Mouse (Mus musculus): ENCODE results near the gene Trf. TPM values are rescaled to one million over a fixed set of nuclear protein-coding genes. Genes with fewer than 3 reads are reported as not detected.

Gene Trf
- polyA plus RNA-seq, 1 experiment, result not detected

DNA sequence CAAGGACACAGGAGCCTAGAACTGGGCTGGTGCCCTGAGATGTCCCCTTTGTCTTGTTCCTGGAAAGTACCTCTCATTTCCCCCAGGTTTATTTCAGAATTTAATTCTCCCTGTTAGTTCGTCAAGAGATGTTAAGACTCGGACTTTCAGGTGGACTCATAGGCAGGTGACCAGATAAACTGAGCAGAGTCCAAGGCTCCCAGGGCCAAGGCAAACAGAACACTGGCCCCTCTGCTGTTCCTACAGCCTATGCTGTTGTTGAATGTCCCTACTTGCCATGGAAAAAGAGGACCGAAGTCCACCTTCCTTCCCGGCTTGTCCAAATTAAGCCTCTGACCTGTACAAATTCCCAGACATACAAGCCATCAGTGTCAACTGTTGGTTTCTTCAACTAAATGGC, 13.4 kb upstream of the Trf start:
- Histone ChIP-seq H3K27ac (ENCODE audit: insufficient read depth, low read depth, low read length) (no peak overlapping the region), H3K4me3 (ENCODE audit: insufficient read depth, low read depth, low read length) (no peak overlapping the region), H3K4me1 (ENCODE audit: control insufficient read depth, insufficient read depth, low read length) (no peaks in the 10 kb centered on the region)
- 95% methylated on average over 4 of the region's 4 CpGs for WGBS
- no peak for TF ChIP-seq CTCF (IDR thresholded peaks at IDR 0.05; ENCODE audit: insufficient read depth, low read depth, low read length)
- no peak for TF ChIP-seq POLR2A (IDR thresholded peaks at IDR 0.05; ENCODE audit: insufficient read depth, low read depth, low read length)

DNA sequence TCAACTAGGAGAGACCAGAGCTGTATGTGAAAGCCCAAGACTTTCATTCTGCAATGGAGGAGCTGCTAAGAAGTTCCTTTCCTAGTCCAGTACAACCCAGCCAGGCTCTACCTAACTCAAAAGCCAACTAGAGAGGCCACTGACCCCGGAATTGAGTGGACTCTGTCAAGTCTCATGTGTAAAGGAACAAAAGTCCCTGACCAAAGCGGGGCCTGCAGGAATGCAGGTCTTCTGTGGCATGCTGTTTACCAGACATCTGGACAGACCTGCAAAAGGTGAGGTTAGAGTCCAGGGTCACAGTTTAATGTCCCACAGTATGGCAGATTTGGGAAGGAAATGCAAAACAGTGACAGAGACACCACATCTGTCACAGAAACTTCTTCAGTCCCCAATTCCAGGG, 11.0 kb upstream of the Trf start:
- Histone ChIP-seq H3K27ac (ENCODE audit: insufficient read depth, low read depth, low read length) (no peak overlapping the region), H3K4me3 (ENCODE audit: insufficient read depth, low read depth, low read length) (no peak overlapping the region), H3K4me1 (ENCODE audit: control insufficient read depth, insufficient read depth, low read length) (no peaks in the 10 kb centered on the region)
- no peak for TF ChIP-seq CTCF (IDR thresholded peaks at IDR 0.05; ENCODE audit: insufficient read depth, low read depth, low read length)
- no peak for TF ChIP-seq POLR2A (IDR thresholded peaks at IDR 0.05; ENCODE audit: insufficient read depth, low read depth, low read length)
- 86% methylated on average over 2 of the region's 2 CpGs for WGBS

DNA sequence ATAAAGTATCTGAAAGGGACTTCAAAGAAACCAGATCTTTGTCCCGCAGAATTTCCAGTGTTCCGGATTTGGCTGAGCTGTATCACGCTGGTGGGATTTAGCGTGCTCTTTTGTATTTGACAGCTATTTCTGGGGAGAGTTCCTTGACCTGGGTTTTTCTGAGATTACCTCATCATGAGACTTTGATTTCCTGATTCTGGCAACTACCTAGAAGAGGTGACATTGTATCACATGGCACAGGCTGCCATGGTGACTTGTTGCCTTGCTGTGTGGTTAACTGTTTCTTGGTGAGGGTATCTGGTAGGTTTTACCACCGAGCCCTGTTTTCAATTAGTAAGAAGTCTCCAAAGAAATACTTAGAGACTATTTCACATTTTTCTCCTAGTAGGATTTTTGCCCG, 9.2 kb upstream of the Trf start:
- TF ChIP-seq CTCF (IDR thresholded peaks at IDR 0.05; ENCODE audit: insufficient read depth, low read depth, low read length) (no peak), POLR2A (IDR thresholded peaks at IDR 0.05; ENCODE audit: insufficient read depth, low read depth, low read length) (no peak)
- no peaks in the 10 kb centered on the region for H3K4me1 ChIP-seq (ENCODE audit: control insufficient read depth, insufficient read depth, low read length)
- no peak overlapping the region for H3K27ac ChIP-seq (ENCODE audit: insufficient read depth, low read depth, low read length)
- 91% methylated on average over 6 of the region's 6 CpGs for WGBS
- no peak overlapping the region for H3K4me3 ChIP-seq (ENCODE audit: insufficient read depth, low read depth, low read length)

DNA sequence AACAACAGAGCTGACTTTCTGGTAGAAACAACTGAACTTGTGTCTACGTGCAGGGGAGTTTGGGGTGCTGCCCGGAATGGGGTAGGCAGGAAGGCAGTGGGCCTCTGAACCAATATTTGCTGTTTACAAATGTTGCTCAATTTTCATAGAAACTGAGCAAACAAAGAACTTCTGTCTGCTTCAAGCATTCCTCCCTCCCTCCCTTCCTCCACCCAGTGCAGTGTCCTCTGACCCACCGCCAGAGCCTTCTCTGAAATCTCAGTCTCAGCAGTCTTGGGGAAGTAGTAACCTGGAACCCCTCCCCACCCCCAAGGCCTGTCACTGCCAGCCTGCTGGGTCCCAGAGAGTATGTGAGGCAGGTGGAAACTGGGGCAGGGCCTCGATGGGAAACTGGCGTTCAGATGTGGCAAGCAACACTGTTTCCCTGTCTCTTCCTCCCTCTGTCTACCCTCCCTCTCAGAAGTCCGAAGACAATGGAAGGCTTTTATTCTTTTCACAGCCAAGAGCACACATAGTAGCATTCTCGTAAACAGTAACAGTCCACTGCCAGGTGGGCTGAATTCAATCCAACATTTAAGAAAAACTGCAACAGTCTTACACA, 4.4 kb upstream of the Trf start:
- TF ChIP-seq CTCF (IDR thresholded peaks at IDR 0.05; ENCODE audit: insufficient read depth, low read depth, low read length), result no peak
- Histone ChIP-seq H3K27ac (ENCODE audit: insufficient read depth, low read depth, low read length) (no peak overlapping the region), H3K4me3 (ENCODE audit: insufficient read depth, low read depth, low read length) (no peak overlapping the region), H3K4me1 (ENCODE audit: control insufficient read depth, insufficient read depth, low read length) (peaks cover 8% of the 10 kb centered on the region)
- WGBS, result 65% methylated on average over 7 of the region's 7 CpGs

DNA sequence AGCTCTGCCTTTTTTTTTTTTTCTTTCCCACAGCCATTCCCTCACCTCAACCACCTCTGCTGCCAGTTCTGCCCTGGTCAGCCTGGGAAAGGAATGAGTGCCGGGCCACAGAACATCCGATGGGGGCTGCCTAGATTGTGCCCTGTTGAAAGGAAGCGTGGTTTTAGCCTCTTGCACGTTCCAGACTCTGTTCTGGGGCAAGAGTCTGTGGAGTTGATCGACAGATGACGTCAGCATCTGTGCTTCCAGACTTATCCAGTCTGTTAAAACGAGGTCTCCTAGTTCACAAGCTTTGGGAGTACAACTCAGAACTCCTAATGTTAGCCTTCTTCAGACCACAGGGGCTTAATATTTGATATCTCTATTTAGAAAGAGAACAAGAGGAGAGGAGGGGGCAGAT, 3.8 kb upstream of the Trf start:
- no peak overlapping the region for H3K4me3 ChIP-seq (ENCODE audit: insufficient read depth, low read depth, low read length)
- TF ChIP-seq CTCF (IDR thresholded peaks at IDR 0.05; ENCODE audit: insufficient read depth, low read depth, low read length) (no peak), POLR2A (IDR thresholded peaks at IDR 0.05; ENCODE audit: insufficient read depth, low read depth, low read length) (no peak)
- H3K4me1 ChIP-seq (ENCODE audit: control insufficient read depth, insufficient read depth, low read length), result peaks cover 8% of the 10 kb centered on the region
- 75% methylated on average over 7 of the region's 7 CpGs for WGBS
- H3K27ac ChIP-seq (ENCODE audit: insufficient read depth, low read depth, low read length), result no peak overlapping the region

DNA sequence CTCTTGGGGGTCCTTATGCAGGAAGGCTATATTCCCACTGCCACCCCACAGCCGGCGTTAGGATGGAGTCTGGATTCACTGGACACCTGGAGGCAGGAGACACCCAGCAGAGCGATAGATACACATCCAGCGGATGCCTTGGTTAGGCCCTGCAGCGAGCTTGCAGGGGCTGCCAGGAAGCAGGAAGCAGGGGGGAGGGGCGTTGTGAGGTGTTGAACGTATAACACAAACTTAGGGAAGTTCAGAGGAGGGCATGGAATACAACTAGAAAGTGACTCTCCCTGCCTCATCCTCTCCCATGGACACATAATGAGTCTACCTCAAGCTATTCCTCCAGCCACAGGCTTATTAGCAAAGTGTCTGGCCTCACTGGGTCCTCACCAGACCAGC, 2.8 kb upstream of the Trf start:
- Histone ChIP-seq H3K27ac (ENCODE audit: insufficient read depth, low read depth, low read length) (no peak overlapping the region), H3K4me1 (ENCODE audit: control insufficient read depth, insufficient read depth, low read length) (peaks cover 8% of the 10 kb centered on the region), H3K4me3 (ENCODE audit: insufficient read depth, low read depth, low read length) (no peak overlapping the region)
- 81% methylated on average over 7 of the region's 7 CpGs for whole genome bisulfite sequencing
- TF ChIP-seq POLR2A (IDR thresholded peaks at IDR 0.05; ENCODE audit: insufficient read depth, low read depth, low read length), result no peak
- no peak for TF ChIP-seq CTCF (IDR thresholded peaks at IDR 0.05; ENCODE audit: insufficient read depth, low read depth, low read length)

DNA sequence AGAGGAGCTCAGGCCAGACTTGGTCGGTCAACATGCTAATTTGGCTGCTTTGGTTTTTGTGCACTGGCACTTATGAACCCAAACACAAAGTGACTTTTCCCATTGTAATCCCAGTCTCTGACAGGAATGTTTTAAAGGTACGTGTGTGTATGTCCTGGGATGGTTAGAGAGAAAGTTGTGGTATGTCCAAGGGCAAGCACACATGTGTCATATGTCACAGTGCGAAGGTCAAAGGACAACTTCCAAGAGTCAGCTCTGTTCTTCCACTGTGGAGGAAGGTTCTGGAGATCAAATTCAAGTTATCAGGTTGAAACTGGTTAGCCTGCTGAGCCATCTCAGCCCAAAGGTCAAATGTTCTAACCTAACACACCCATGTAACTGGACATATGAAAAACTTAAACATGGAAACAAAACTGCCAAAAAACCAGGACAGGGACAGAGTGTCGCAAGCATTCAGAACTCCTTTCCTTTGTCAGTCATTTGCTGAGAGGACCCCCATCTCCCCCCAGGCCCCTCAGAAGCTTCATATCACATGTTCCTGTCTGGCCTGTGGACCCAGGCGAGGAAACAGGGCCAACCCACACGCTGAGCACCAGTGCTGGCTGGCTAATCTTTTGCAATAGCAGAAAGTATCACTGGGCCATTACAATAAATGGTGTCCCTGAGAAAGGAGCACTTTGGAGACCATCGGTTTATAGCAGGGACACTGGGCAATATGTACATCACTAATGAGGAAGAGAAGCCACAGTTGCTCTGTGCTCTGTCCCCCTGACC, 2.2 kb upstream of the Trf start:
- peaks cover 8% of the 10 kb centered on the region for H3K4me1 ChIP-seq (ENCODE audit: control insufficient read depth, insufficient read depth, low read length)
- no peak for TF ChIP-seq POLR2A (IDR thresholded peaks at IDR 0.05; ENCODE audit: insufficient read depth, low read depth, low read length)
- TF ChIP-seq CTCF (IDR thresholded peaks at IDR 0.05; ENCODE audit: insufficient read depth, low read depth, low read length), result no peak
- no peak overlapping the region for H3K27ac ChIP-seq (ENCODE audit: insufficient read depth, low read depth, low read length)
- WGBS, result 95% methylated on average over 7 of the region's 7 CpGs
- no peak overlapping the region for H3K4me3 ChIP-seq (ENCODE audit: insufficient read depth, low read depth, low read length)

DNA sequence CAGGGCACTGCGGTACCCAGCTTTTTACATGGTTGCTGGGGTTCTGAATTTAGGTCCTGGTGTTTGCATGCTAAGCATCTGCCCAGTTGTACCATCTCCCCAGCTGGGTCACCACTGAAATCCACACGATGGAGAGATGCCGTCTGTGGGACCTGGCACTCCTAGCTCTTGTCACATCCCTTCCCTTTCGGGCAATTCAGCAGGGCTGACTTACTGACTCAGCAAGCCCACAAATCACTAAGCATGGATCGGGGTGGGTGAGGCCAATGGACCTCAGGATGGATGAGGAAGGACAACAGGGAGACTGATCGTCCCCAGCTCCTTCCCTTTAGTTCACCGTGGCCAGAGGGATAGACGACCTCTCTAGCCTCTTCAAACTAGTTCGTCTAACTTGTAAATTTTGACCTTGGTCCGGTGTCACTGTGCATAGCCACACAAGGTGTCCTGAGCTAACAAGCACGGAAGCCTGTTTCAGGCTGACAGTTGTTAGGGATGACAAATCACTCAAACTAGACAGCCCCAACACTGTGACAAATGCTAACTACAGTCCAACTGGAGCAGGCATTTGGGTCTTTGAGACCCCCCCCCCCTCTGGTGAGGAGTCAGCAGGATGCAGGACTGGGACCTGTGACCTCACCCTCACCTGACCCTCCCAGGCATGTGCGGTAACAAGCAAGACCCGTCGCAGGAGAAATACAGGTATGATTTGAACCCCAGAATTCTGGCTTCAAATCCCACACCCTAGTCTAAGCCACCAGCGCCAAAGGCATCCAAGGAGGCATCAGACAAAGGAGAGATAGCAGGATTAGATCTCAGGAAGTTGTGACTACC, 992 bp downstream of the Trf start:
- WGBS, result 93% methylated on average over 15 of the region's 15 CpGs
- no peak overlapping the region for H3K4me3 ChIP-seq (ENCODE audit: insufficient read depth, low read depth, low read length)
- H3K27ac ChIP-seq (ENCODE audit: insufficient read depth, low read depth, low read length), result no peak overlapping the region
- TF ChIP-seq POLR2A (IDR thresholded peaks at IDR 0.05; ENCODE audit: insufficient read depth, low read depth, low read length) (no peak), CTCF (IDR thresholded peaks at IDR 0.05; ENCODE audit: insufficient read depth, low read depth, low read length) (no peak)
- peaks cover 8% of the 10 kb centered on the region for H3K4me1 ChIP-seq (ENCODE audit: control insufficient read depth, insufficient read depth, low read length)

All from olfactory bulb, adult 2 months (tissue).